Mouse (Mus musculus) spleen, postnatal 10 days (tissue): Measurements from ENCODE around the gene Trpm8.

Source experiments
- DNase-seq, 2 experiments: peaks; one replicate each; pipeline ENCODE4 v3.0.0; 2021 to 2022; ENCODE audit warnings: low spot score in 2 of 2

Trpm8 gene

GRCm38 (mm10) chr1:88284946-88285320, 7.5 kb downstream of the Trpm8 start:
- DNase-seq: no peak

DNA sequence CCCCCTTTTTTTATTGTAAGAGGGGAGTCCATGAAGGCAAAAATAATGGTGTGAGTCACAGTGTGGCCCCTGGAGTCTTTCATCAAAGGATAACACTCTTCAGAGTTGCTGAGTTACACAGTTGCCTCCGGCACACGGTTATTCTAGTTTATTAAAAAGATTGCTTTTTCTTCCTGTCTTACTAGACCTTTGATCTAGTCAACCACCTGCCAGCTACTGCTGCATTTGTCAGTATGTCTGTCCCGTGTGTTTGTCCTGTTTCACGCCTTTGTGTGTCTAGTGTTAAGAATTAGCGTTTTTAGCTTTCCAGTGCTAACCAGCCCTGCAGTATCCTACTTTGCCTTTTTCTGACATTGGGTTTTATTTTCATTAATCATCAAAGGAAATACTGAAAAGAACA, 8.2 kb downstream of the Trpm8 start:
- DNase-seq: no peak

GRCm38 (mm10) chr1:88286136-88286845, 8.8 kb downstream of the Trpm8 start:
- DNase-seq: no peak

- peak; percentile 11 to 34 for DNase-seq
Measured at GRCm38 (mm10) chr1:88286887-88287696, 9.6 kb downstream of the Trpm8 start.

DNA sequence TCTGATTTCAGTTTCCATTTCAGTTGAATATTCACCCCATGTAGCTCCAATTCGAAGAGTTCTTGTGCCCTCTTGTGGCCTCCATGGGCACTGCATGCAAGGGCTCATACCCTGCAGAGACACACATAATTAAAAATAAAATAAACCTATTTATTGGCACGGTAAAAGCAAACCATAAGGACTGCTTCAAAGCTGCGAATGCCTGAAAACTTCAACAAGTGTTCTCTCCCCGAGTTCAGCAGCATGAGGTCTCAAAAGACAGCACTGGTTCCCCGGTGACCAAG, 10.2 kb downstream of the Trpm8 start:
- DNase-seq: peak; percentile 70 to 84

- DNase-seq: peak; percentile 10 to 17
Measured at GRCm38 (mm10) chr1:88288056-88288788, 10.8 kb downstream of the Trpm8 start.

DNA sequence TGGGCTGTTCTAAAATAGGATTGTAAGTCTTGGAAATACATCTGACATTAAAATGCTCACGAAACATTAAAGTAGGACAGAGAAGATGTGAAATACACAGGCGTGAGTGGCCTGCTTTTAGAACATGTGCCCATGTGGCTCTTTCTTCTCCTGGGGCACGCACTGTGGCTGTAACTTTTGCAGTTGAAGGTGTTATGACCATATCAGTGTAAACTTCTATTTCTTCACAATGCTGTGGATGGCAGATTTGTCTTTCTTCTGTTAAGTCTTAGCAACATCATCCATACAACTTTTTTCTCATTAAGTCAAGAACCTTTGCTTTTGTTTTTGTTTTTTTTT, 11.3 kb downstream of the Trpm8 start:
- DNase-seq: peak in 1 of 2 experiments; percentile 11

DNA sequence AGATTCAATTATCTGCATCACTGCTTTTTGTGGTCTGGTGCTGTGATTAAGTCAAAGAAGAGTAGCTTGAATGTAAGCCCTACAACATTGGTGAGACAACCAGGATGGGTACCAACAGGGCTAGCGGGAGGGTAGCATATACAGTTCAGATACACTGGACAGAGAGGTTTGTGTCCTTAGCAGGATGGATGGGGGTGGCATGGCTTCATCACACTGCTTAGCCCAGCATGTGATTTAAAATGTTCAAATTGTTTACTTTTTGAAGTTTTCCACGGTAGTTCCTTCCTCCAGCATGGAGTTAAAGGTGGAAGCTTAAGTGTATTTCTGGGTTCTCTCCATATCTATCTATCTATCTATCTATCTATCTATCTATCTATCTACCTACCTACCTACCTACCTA, 11.7 kb downstream of the Trpm8 start:
- no peak for DNase-seq

GRCm38 (mm10) chr1:88289917-88290316, 12.5 kb downstream of the Trpm8 start:
- DNase-seq: peak; percentile 62 to 82

DNA sequence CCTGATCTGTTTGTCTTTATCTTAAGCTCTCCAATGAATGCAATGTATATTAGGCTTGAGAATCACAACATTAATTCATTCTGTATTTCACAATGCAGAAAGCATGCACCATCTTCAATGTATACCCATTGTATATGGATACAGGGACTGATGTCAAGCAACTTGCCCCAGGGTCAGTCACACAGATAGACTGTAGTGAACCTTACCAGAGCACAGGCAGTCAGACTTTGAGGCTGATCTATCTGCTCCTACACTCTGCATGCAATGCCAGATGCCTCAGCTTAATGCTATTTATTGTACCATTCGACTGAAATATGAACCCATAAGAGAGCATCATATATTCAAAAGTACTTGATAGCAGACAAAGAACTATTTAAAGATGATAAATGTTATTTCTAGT, 13.1 kb downstream of the Trpm8 start:
- peak; percentile 5 to 13 for DNase-seq

GRCm38 (mm10) chr1:88291409-88292005, 14.0 kb downstream of the Trpm8 start:
- DNase-seq: peak; percentile 5 to 15

DNA sequence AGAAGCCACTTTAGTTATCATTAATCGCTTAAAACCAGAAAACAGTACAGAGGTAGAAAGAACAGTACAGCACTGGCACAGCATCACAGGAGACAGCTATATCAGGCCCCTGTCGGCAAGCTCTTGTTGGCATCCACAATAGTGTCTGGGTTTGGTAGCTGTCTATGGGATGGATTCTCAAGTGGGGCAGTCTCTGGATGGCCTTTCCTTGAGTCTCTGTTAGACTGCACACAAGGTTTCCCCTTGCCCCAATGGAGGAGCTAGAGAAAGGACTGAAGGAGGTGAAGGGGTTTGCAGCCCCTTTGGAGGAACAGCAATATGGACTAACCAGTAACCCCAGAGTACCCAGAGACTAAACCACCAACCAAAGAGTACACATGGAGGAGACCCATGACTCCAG, 14.6 kb downstream of the Trpm8 start:
- peak in 1 of 2 experiments; percentile 10 for DNase-seq

DNA sequence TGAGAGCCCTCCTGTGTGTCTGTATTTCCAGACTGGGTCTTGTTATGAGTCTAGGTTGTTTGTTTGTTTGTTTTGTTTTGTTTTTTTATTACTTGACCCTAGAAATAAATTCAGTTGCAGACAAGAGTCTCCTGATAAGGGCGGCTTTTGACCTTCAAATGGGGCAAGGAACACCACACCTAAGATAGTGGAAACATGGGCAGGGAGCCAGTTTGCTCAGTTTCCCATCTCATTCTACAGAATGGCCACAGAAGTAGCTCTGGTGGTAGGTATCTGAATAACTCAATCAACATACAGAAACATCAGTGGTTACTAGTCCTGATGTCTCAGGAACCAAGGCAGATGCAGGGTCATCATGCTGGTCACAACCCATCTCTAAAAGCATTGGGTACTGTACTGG, 17.2 kb downstream of the Trpm8 start:
- DNase-seq: no peak

DNA sequence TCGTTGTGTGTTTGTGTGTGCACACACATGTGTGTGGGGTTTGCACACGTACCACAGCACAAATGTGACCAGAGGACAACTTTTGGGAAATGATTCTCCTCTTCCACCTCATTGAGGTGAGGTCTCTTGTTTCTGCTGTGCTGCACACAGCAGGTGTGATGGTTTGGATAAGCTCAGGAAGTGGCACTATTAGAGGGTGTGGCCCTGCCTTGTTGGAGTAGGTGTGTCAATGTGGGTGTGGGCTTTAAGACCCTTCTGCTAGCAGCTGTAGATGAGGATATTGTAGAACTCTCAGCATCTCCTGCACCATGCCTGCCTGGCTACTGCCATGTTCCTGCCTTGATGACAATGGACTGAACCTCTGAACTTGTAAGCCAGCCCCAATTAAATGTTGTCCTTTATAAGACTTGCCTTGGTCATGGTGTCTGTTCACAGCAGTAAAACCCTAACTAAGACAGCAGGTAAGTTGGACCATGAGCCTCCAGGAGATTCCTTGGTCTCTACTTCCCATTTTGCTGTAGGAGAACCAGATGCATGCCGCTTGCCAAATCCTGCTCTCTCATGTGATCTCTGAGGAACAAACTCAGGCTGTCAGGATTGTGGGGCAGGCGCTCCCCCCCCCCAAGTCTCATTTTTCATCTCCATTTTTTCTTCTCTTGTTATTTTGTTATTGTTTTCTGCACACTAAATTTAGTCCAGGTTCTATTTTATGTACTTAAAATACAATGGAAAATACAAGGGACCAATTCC, 18.9 kb downstream of the Trpm8 start:
- DNase-seq: peak in 1 of 2 experiments; percentile 14

DNA sequence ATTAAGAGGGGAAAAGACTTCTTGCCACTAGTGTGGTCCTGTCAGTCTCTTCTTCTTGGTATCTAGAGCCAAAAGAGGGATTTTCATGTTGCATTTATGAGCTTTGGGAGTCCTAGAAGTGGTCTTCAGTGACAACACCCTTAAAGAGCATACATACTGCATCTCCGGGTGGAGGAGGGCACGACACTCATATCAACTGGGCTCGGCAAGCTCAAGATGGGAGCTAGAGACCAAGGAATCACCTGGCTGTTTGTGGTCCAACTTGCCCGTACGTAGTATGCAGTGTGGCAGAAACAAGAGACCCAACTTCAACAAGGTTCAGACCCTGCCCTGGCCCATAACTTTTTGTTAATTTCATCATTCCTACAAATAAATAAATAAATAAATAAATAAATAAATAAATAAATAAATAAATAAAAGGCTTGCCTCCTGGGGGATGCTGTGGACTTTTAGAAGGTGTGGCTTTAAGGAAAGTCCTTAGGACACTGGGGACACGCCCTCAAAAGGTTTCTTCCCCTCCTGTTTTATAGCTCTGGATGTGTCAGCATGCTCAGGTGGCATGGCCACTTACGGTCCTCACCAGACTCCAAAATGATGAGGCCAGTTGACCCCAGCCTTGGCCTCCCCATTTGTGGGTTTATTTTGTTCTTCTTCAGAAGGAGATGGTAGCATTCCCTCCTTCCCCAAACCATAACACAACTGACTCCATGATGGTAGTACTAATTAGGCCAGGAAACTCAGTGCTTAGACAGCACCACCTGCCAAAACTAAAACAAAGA, 20.2 kb downstream of the Trpm8 start:
- DNase-seq: no peak

DNA sequence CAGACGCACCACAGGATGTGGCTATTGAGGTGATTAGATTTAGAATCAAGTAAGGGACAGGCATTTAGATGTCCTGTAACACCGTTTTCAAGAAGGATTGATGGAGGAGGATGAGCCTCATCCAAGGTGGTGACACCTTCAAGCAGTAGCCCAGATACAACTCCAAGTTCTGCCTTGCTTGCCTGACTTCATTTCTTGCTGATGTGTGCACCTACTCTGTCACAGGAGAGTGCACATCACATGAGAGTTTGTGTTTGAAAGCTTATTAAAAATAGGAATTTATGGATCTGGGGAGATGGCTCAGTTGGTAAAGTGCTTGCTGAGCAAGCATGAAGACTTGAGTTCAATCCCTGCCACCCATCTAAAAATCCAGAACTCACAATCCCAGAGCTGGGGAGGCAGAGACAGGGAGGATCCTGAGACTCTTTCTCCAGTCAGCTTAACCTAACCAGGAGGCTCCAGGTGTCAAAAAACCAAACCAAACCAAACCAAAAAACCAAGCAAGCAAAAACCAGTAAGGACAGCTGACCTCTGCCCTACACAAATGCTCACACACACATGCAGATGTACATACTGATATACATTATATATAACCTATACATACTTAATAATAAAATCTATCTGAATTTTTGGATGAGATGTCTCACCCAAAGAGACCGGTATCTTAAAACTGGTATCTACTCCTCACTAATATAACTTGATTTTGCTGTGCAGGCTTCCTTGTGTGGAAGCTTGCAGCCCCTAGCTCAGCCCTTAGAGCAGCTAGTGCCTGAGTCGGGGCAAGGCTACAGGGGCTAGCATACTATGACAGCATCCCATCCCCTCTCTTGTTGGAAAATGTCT, 21.4 kb downstream of the Trpm8 start:
- DNase-seq: no peak

DNA sequence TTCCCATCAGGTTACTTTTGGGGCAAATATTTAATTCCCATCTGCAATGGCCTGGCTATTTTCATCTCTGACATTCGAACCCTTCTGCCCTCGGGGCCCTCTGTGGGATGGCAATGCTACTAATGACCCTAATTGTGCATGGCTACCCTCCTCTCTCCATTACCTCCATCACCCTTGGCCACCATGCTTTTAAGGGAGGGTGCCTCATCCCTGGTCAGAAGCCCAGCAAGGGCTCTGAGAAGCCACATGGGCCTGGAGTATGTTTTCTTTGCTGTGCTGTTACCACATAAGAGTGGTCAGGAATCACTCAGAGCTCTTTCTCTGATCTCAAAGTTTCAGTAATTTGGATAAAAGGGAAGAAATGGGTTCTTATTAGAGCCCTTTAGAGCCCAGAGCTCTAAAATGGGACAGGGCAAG, 22.1 kb downstream of the Trpm8 start:
- DNase-seq: no peak

- no peak for DNase-seq
Measured at GRCm38 (mm10) chr1:88300301-88301050, 23.0 kb downstream of the Trpm8 start.
